Mouse (Mus musculus): Measurements from ENCODE around the gene Ubald1. TPM values are rescaled to one million over a fixed set of nuclear protein-coding genes. Genes with fewer than 3 reads are reported as not detected.

Ubald1 gene
- polyA plus RNA-seq, 1 experiment from 2014 or later, result 31.5 TPM

DNA sequence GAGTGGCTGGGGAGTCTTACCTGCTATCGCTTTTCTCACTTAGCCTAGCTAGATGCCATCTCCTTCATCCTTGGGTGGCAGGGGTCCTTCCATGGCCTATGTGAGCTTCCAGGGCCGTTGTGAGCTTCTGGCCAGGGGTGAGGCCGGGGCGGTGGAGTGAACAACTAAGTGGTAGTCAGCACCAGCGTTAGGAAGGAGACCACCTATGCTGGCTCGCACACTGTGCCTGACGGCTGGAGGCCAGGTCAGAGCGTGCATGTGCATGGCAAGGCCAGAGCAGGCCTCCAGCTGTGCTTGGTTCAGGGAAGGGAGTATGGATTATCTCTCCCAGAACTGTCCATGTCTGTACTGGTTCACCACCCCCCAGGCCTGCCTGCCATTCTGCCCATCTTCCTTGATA is 16.4 kb downstream of the Ubald1 start:
- WGBS, result 83% methylated on average over 8 of the region's 8 CpGs

GRCm38 (mm10) chr16:4862863-4863483 is 17.1 kb downstream of the Ubald1 start:
- H3K27me3 ChIP-seq (ENCODE audit: control insufficient read depth, insufficient read depth, low read length), result no peaks in the 10 kb centered on the region
- H3K4me3 ChIP-seq (replicated peaks; ENCODE audit: low read length), result no peak overlapping the region
- peak; percentile 89 for ATAC-seq (ENCODE audit: insufficient read depth, low FRiP score)
- peak overlapping the region; percentile 43; the same call in 1 of the 2 replicates for H3K9ac ChIP-seq (ENCODE audit: low read length)
- no peaks in the 10 kb centered on the region for H3K36me3 ChIP-seq (ENCODE audit: control insufficient read depth, insufficient read depth, low read length)
- H3K4me2 ChIP-seq (ENCODE audit: low read depth, low read length), result no peak overlapping the region
- H3K9me3 ChIP-seq (replicated peaks; ENCODE audit: control insufficient read depth, low read length), result no peaks in the 10 kb centered on the region
- 46% methylated on average over 9 of the region's 9 CpGs for WGBS
- no peak overlapping the region for H3K27ac ChIP-seq (ENCODE audit: low read length)
- peaks cover 4% of the 10 kb centered on the region; the same call in 1 of the 2 replicates for H3K4me1 ChIP-seq (ENCODE audit: control insufficient read depth, insufficient read depth, low read length)

More for the DNA sequence above, 16.4 kb downstream of the Ubald1 start:
- Histone ChIP-seq H3K4me2 (ENCODE audit: low read depth, low read length) (no peak overlapping the region), H3K4me1 (ENCODE audit: control insufficient read depth, insufficient read depth, low read length) (peaks cover 4% of the 10 kb centered on the region; the same call in 1 of the 2 replicates), H3K27ac (ENCODE audit: low read length) (no peak overlapping the region), H3K36me3 (ENCODE audit: control insufficient read depth, insufficient read depth, low read length) (no peaks in the 10 kb centered on the region), H3K9me3 (replicated peaks; ENCODE audit: control insufficient read depth, low read length) (no peaks in the 10 kb centered on the region), H3K9ac (ENCODE audit: low read length) (no peak overlapping the region), H3K27me3 (ENCODE audit: control insufficient read depth, insufficient read depth, low read length) (no peaks in the 10 kb centered on the region), H3K4me3 (replicated peaks; ENCODE audit: low read length) (no peak overlapping the region)
- ATAC-seq (ENCODE audit: insufficient read depth, low FRiP score), result no peak

DNA sequence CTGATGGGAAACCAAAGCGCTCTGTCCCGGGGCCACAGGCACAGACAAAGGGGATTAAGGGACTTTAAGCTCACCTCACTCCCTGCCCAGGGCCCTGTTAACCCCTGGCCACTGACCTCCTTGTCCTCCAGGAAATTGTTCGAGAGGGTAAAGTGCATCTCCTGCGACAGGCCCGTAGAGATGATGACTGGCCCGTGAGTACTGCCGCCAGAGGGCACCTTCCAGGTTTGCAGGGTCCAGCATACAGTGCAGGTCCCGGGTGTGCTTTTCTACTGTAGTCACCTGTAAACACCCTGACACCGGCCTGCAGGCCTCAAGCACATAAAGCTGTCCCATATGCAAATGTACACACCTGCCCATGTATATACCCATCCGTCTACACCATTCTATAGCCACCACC is 18.7 kb downstream of the Ubald1 start:
- Histone ChIP-seq H3K27ac (ENCODE audit: low read length) (no peak overlapping the region), H3K4me3 (replicated peaks; ENCODE audit: low read length) (no peak overlapping the region), H3K9ac (ENCODE audit: low read length) (no peak overlapping the region), H3K27me3 (ENCODE audit: control insufficient read depth, insufficient read depth, low read length) (no peaks in the 10 kb centered on the region), H3K4me1 (ENCODE audit: control insufficient read depth, insufficient read depth, low read length) (peaks cover 4% of the 10 kb centered on the region; the same call in 1 of the 2 replicates), H3K36me3 (ENCODE audit: control insufficient read depth, insufficient read depth, low read length) (no peaks in the 10 kb centered on the region), H3K9me3 (replicated peaks; ENCODE audit: control insufficient read depth, low read length) (no peaks in the 10 kb centered on the region), H3K4me2 (ENCODE audit: low read depth, low read length) (no peak overlapping the region)
- ATAC-seq (ENCODE audit: insufficient read depth, low FRiP score), result no peak
- 45% methylated on average over 10 of the region's 10 CpGs for WGBS

DNA sequence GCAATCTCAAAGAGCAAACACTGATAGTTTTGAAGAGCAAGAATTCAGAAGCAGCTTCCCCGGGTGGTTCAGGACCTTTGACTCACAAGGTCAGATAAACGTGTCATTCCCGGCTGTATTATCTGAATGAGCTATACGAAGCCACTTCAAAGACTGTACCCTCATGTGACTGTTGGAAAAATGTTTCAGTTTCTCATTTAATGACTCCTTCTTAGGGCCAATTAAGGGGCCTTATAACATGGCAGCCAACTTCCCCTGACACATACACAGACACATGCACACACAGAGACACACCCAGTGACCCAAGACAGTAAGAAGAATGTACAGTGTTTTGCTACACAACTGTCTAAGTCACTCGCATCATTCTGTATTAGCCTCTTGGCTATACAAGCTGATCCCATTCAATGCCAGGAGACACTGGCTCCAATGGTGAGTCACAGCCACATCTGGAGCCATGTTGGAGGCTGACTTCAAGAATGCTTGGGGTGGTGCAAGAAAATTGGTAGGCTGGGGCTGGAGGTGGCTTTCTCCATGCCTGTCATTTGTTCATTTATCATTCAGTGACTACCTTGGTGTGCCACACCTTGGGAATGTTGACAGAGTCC is 25.0 kb downstream of the Ubald1 start:
- no peaks in the 10 kb centered on the region for H3K9me3 ChIP-seq (replicated peaks; ENCODE audit: control insufficient read depth, low read length)
- WGBS, result 28% methylated on average over 5 of the region's 5 CpGs
- no peak overlapping the region for H3K27ac ChIP-seq (ENCODE audit: low read length)
- H3K4me2 ChIP-seq (ENCODE audit: low read depth, low read length), result no peak overlapping the region
- H3K9ac ChIP-seq (ENCODE audit: low read length), result no peak overlapping the region
- no peaks in the 10 kb centered on the region for H3K36me3 ChIP-seq (ENCODE audit: control insufficient read depth, insufficient read depth, low read length)
- peaks cover 13% of the 10 kb centered on the region for H3K4me1 ChIP-seq (ENCODE audit: control insufficient read depth, insufficient read depth, low read length)
- no peak overlapping the region for H3K4me3 ChIP-seq (replicated peaks; ENCODE audit: low read length)
- no peaks in the 10 kb centered on the region for H3K27me3 ChIP-seq (ENCODE audit: control insufficient read depth, insufficient read depth, low read length)
- no peak for ATAC-seq (ENCODE audit: insufficient read depth, low FRiP score)

GRCm38 (mm10) chr16:4850938-4851628 is 29.0 kb downstream of the Ubald1 start:
- no peaks in the 10 kb centered on the region for H3K9me3 ChIP-seq (replicated peaks; ENCODE audit: control insufficient read depth, low read length)
- H3K4me3 ChIP-seq (replicated peaks; ENCODE audit: low read length), result no peak overlapping the region
- H3K4me2 ChIP-seq (ENCODE audit: low read depth, low read length), result no peak overlapping the region; the same call in 1 of the 2 replicates
- no peaks in the 10 kb centered on the region for H3K36me3 ChIP-seq (ENCODE audit: control insufficient read depth, insufficient read depth, low read length)
- no peaks in the 10 kb centered on the region for H3K27me3 ChIP-seq (ENCODE audit: control insufficient read depth, insufficient read depth, low read length)
- no peak overlapping the region for H3K9ac ChIP-seq (ENCODE audit: low read length)
- 40% methylated on average over 5 of the region's 5 CpGs for WGBS
- peak; percentile 64; the same call in 1 of the 2 replicates for ATAC-seq (ENCODE audit: insufficient read depth, low FRiP score)
- peaks cover 13% of the 10 kb centered on the region for H3K4me1 ChIP-seq (ENCODE audit: control insufficient read depth, insufficient read depth, low read length)
- peak overlapping the region; percentile 76 for H3K27ac ChIP-seq (ENCODE audit: low read length)

GRCm38 (mm10) chr16:4850361-4850760 is 29.8 kb downstream of the Ubald1 start:
- no peak overlapping the region for H3K4me3 ChIP-seq (replicated peaks; ENCODE audit: low read length)
- H3K4me1 ChIP-seq (ENCODE audit: control insufficient read depth, insufficient read depth, low read length), result peaks cover 13% of the 10 kb centered on the region

DNA sequence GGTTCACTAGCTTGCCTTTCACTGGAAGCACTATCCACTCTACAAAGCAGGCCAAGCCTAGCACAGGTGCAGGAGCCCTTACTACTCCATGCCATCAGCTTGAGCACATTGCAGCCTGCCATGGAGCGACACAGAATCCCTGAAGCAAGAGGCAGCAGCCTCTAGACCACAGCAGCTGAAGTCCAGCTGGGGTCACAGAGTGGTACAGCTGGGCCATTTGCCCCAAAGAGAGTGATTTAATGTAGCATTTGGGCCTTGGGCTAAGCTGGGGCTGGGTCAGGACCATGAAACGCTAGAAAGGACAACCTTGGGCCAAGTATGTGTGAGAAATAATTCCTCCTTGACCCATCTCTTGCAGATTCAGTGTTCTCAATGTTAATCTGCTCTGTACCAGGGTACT is 32.0 kb downstream of the Ubald1 start:
- ATAC-seq (ENCODE audit: insufficient read depth, low FRiP score), result no peak
- Histone ChIP-seq H3K27me3 (ENCODE audit: control insufficient read depth, insufficient read depth, low read length) (no peaks in the 10 kb centered on the region), H3K27ac (ENCODE audit: low read length) (no peak overlapping the region), H3K9me3 (replicated peaks; ENCODE audit: control insufficient read depth, low read length) (no peaks in the 10 kb centered on the region), H3K4me1 (ENCODE audit: control insufficient read depth, insufficient read depth, low read length) (peaks cover 13% of the 10 kb centered on the region), H3K4me3 (replicated peaks; ENCODE audit: low read length) (no peak overlapping the region), H3K36me3 (ENCODE audit: control insufficient read depth, insufficient read depth, low read length) (no peaks in the 10 kb centered on the region), H3K4me2 (ENCODE audit: low read depth, low read length) (no peak overlapping the region), H3K9ac (ENCODE audit: low read length) (no peak overlapping the region)
- WGBS, result 82% methylated on average over 2 of the region's 2 CpGs

More at GRCm38 (mm10) chr16:4850361-4850760, 29.8 kb downstream of the Ubald1 start:
- Histone ChIP-seq H3K27ac (ENCODE audit: low read length) (peak overlapping the region; percentile 76), H3K9me3 (replicated peaks; ENCODE audit: control insufficient read depth, low read length) (no peaks in the 10 kb centered on the region), H3K36me3 (ENCODE audit: control insufficient read depth, insufficient read depth, low read length) (no peaks in the 10 kb centered on the region), H3K4me2 (ENCODE audit: low read depth, low read length) (no peak overlapping the region), H3K27me3 (ENCODE audit: control insufficient read depth, insufficient read depth, low read length) (no peaks in the 10 kb centered on the region), H3K9ac (ENCODE audit: low read length) (no peak overlapping the region)
- no peak for ATAC-seq (ENCODE audit: insufficient read depth, low FRiP score)
- WGBS, result 66% methylated on average over 7 of the region's 7 CpGs

GRCm38 (mm10) chr16:4847041-4847440 is 33.1 kb downstream of the Ubald1 start:
- no peaks in the 10 kb centered on the region for H3K9me3 ChIP-seq (replicated peaks; ENCODE audit: control insufficient read depth, low read length)
- WGBS, result 73% methylated on average over 3 of the region's 3 CpGs
- no peak for ATAC-seq (ENCODE audit: insufficient read depth, low FRiP score)
- H3K4me2 ChIP-seq (ENCODE audit: low read depth, low read length), result no peak overlapping the region
- no peaks in the 10 kb centered on the region for H3K27me3 ChIP-seq (ENCODE audit: control insufficient read depth, insufficient read depth, low read length)
- H3K4me3 ChIP-seq (replicated peaks; ENCODE audit: low read length), result no peak overlapping the region
- no peak overlapping the region for H3K27ac ChIP-seq (ENCODE audit: low read length)
- no peak overlapping the region for H3K9ac ChIP-seq (ENCODE audit: low read length)
- no peaks in the 10 kb centered on the region for H3K36me3 ChIP-seq (ENCODE audit: control insufficient read depth, insufficient read depth, low read length)
- H3K4me1 ChIP-seq (ENCODE audit: control insufficient read depth, insufficient read depth, low read length), result peaks cover 13% of the 10 kb centered on the region

- H3K27ac ChIP-seq (ENCODE audit: low read length), result no peak overlapping the region
- H3K4me1 ChIP-seq (ENCODE audit: control insufficient read depth, insufficient read depth, low read length), result no peaks in the 10 kb centered on the region
- no peaks in the 10 kb centered on the region for H3K9me3 ChIP-seq (replicated peaks; ENCODE audit: control insufficient read depth, low read length)
- H3K27me3 ChIP-seq (ENCODE audit: control insufficient read depth, insufficient read depth, low read length), result no peaks in the 10 kb centered on the region
- ATAC-seq (ENCODE audit: insufficient read depth, low FRiP score), result no peak
- no peak overlapping the region for H3K4me2 ChIP-seq (ENCODE audit: low read depth, low read length)
- WGBS, result 74% methylated on average over 8 of the region's 8 CpGs
- H3K4me3 ChIP-seq (replicated peaks; ENCODE audit: low read length), result no peak overlapping the region
- H3K9ac ChIP-seq (ENCODE audit: low read length), result no peak overlapping the region
- H3K36me3 ChIP-seq (ENCODE audit: control insufficient read depth, insufficient read depth, low read length), result no peaks in the 10 kb centered on the region
Measured at GRCm38 (mm10) chr16:4840231-4840630, 39.9 kb downstream of the Ubald1 start.

All from stomach, embryonic 16.5 days (tissue).